Mouse (Mus musculus): ENCODE measurements around the gene Samd5. TPM values are rescaled to one million over a fixed set of nuclear protein-coding genes. Genes with fewer than 3 reads are reported as not detected.

The Samd5 gene
- polyA plus RNA-seq, 2 experiments from 2014 or later: not detected

- no peak for ATAC-seq
These were observed 100.9 kb downstream of the Samd5 start for GRCm38 (mm10) chr10:9574135-9574534.

Other genes with a start within 250 kb of the Samd5 start
- 10 to 100 TPM; 10.5 to 10.9 TPM for gene Stxbp5, start 225.9 kb upstream of the Samd5 start, polyA plus RNA-seq (2017; shearing (Covaris generic))

All from activated CD4-positive, CD25-positive, alpha-beta regulatory T cell, adult 4 months (primary cell).